Mouse (Mus musculus) ES-E14 (cell line): ENCODE measurements around the gene Camsap1.

Experiments used
- CHD2 ChIP-seq: IDR thresholded peaks from 2 replicates; pipeline ENCODE4 v1.6.1; 2014; ENCODE audit warnings: mild to moderate bottlenecking, low read depth, low read length, inconsistent platforms
- HCFC1 ChIP-seq: IDR thresholded peaks from 2 replicates; pipeline ENCODE4 v1.6.1; 2012; ENCODE audit warnings: low read length, inconsistent platforms, borderline replicate concordance; ENCODE audit not compliant: insufficient read depth
- MAFK ChIP-seq: IDR thresholded peaks from 2 replicates; pipeline ENCODE4 v1.6.1; 2014; ENCODE audit warnings: mild to moderate bottlenecking, low read depth, low read length, inconsistent platforms; ENCODE audit not compliant: insufficient read depth
- ZC3H11A ChIP-seq: IDR thresholded peaks from 2 replicates; pipeline ENCODE4 v1.6.1; 2012; ENCODE audit warnings: low read depth, mild to moderate bottlenecking, inconsistent platforms, low read length, borderline replicate concordance
- ZNF384 ChIP-seq: IDR thresholded peaks from 2 replicates; pipeline ENCODE4 v1.6.1; 2012; ENCODE audit warnings: low read depth, low read length, inconsistent platforms

DNA sequence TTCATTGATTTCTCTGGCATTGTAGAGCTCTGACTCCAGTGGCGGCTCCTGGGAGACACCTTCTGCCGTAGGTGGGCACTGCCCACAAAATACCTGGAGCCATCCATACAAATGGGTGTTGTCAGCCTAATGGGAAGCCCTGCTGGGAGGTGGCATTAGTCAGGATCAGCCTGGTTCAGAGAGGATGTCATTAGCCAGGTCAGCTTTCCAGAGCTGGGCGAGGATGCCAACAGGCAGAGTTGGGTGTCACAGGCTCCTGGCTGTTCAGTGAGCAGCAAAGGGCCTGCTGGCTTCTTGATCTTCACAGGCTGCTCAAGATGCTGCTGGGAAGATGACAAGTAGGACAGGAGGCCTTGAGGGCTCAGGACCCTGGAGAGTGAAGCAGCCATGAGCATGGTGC, 98.3 kb downstream of the Camsap1 start:
- TF ChIP-seq MAFK (no peak), ZC3H11A (no peak), CHD2 (no peak), HCFC1 (no peak), ZNF384 (no peak)
